Mouse (Mus musculus): ENCODE measurements around the gene Ptk7. TPM values are rescaled to one million over a fixed set of nuclear protein-coding genes. Genes with fewer than 3 reads are reported as not detected.

Gene Ptk7
- total and polyA plus RNA-seq, 3 experiments, result 0.11 to 4.8 (median 0.29) TPM

DNA sequence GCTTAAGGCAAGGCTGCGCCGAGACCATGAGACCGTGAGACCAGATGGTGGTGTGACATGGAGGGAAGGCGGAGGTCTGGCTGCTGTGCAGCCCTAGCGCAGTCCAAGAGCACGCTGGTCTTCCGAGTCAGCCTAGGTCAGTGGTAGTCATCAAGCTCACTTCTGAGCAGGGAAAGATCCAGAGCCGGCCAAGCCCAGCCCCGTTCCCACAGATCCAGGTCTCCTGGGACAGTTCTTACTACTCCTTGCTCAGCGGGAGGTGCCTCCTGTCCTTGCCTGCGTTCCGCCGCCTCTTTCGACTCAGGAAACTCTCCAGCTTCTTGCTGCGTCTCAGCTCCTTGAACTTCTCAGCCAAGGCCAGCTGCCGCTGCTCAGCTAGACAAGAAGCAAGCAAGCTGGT lies 38.4 kb upstream of the Ptk7 start:
- Histone ChIP-seq H3K9ac (ENCODE audit: insufficient read depth, low read depth) (no peak overlapping the region), H3K4me1 (ENCODE audit: control insufficient read depth in 1 of 2, insufficient read depth in 2 of 2) (peaks cover 0 to 16% of the 10 kb centered on the region in 2 experiments; a peak in 2 of 4 replicates), H3K36me3 (replicated peaks in 1 of 2; ENCODE audit: control insufficient read depth in 1 of 2, insufficient read depth in 1 of 2, low read length in 1 of 2) (peaks cover 67 to 90% of the 10 kb centered on the region in 2 experiments), H3K79me2 (replicated peaks; ENCODE audit: control insufficient read depth, extremely low read depth, insufficient read depth, poor library complexity, severe bottlenecking) (peaks cover 8% of the 10 kb centered on the region), H3K4me2 (ENCODE audit: insufficient read depth, low read depth, poor library complexity, severe bottlenecking) (no peak overlapping the region), H3K4me3 (replicated peaks in 1 of 3; ENCODE audit: low read depth in 2 of 3, low read length in 2 of 3, poor library complexity in 1 of 3) (no peak overlapping the region), H3K27ac (ENCODE audit: insufficient read depth, low read depth) (no peak overlapping the region), H3K9me3 (replicated peaks; ENCODE audit: low read length) (peaks cover 7% of the 10 kb centered on the region), H3K27me3 (replicated peaks) (no peaks in the 10 kb centered on the region)
- DNase-seq (ENCODE audit: extremely low read depth), result no peak
- in situ Hi-C loops (cut with MboI; ENCODE audit: low pct_ligation_motif_present, low pct_unique_long_range_greater_than_20kb, low sequenced_read_pairs), result no loop called here
- TF ChIP-seq SMC3 (IDR thresholded peaks at IDR 0.05; ENCODE audit: low read depth, low read length) (no peak), EP300 (IDR thresholded peaks at IDR 0.05; ENCODE audit: low read length) (no peak), ZC3H11A (IDR thresholded peaks at IDR 0.05; ENCODE audit: low read depth, low read length) (no peak), POLR2A (IDR thresholded peaks at IDR 0.05; ENCODE audit: low read depth, low read length) (no peak), ZKSCAN1 (IDR thresholded peaks at IDR 0.05; ENCODE audit: borderline replicate concordance, low read depth, low read length) (no peak), MEF2A (IDR thresholded peaks at IDR 0.05; ENCODE audit: borderline replicate concordance, low read depth, low read length) (no peak), MAX (IDR thresholded peaks at IDR 0.05; ENCODE audit: low read length) (no peak), JUND (conservative IDR thresholded peaks at IDR 0.05; ENCODE audit: low read depth, low read length) (no peak), RAD21 (IDR thresholded peaks at IDR 0.05; ENCODE audit: low read depth, low read length) (no peak), NELFE (IDR thresholded peaks at IDR 0.05; ENCODE audit: low read depth, low read length) (no peak), RCOR1 (conservative IDR thresholded peaks at IDR 0.05; ENCODE audit: low read depth, low read length) (no peak), CTCF (conservative IDR thresholded peaks at IDR 0.05 in 1 of 2, IDR thresholded peaks at IDR 0.05 in 1 of 2; ENCODE audit: low read depth in 2 of 2, low read length in 2 of 2) (no peak), ZNF384 (IDR thresholded peaks at IDR 0.05; ENCODE audit: low read depth, low read length) (no peak), HCFC1 (IDR thresholded peaks at IDR 0.05; ENCODE audit: low read depth, low read length) (no peak), CHD2 (IDR thresholded peaks at IDR 0.05; ENCODE audit: low read length) (no peak), PAX5 (IDR thresholded peaks at IDR 0.05; ENCODE audit: low read length) (no peak), ELF1 (IDR thresholded peaks at IDR 0.05; ENCODE audit: low read depth, low read length) (no peak), USF2 (conservative IDR thresholded peaks at IDR 0.05; ENCODE audit: low read depth, low read length) (no peak), MXI1 (IDR thresholded peaks at IDR 0.05; ENCODE audit: low read depth, low read length) (no peak)
- dilution Hi-C loops (cut with MboI; ENCODE audit: extremely low pct_ligation_motif_present, extremely low pct_unique_long_range_greater_than_20kb, low sequenced_read_pairs), result no loop called here

GRCm38 (mm10) chr17:46662730-46663129 lies 33.4 kb upstream of the Ptk7 start:
- TF ChIP-seq BHLHE40 (IDR thresholded peaks at IDR 0.05; ENCODE audit: low read depth, low read length) (no peak), IRF4 (IDR thresholded peaks at IDR 0.05; ENCODE audit: low read depth, low read length) (no peak), JUN (IDR thresholded peaks at IDR 0.05; ENCODE audit: insufficient read depth, low read depth, low read length) (no peak), MXI1 (IDR thresholded peaks at IDR 0.05; ENCODE audit: low read depth, low read length) (no peak), NRF1 (IDR thresholded peaks at IDR 0.05; ENCODE audit: low read depth, low read length) (no peak), TBP (conservative IDR thresholded peaks at IDR 0.05; ENCODE audit: low read depth, low read length) (no peak), CTCF (conservative IDR thresholded peaks at IDR 0.05 in 1 of 2, IDR thresholded peaks at IDR 0.05 in 1 of 2; ENCODE audit: low read depth in 2 of 2, low read length in 2 of 2) (no peak), MYC (IDR thresholded peaks at IDR 0.05; ENCODE audit: low read depth, low read length) (no peak), EP300 (IDR thresholded peaks at IDR 0.05; ENCODE audit: low read length) (no peak), POLR2A (IDR thresholded peaks at IDR 0.05; ENCODE audit: low read depth, low read length) (no peak), RCOR1 (conservative IDR thresholded peaks at IDR 0.05; ENCODE audit: low read depth, low read length) (no peak), UBTF (IDR thresholded peaks at IDR 0.05; ENCODE audit: low read depth, low read length) (no peak)
- in situ Hi-C loops (cut with MboI; ENCODE audit: low pct_ligation_motif_present, low pct_unique_long_range_greater_than_20kb, low sequenced_read_pairs), result no loop called here
- Histone ChIP-seq H3K27me3 (replicated peaks) (no peaks in the 10 kb centered on the region), H3K9ac (ENCODE audit: insufficient read depth, low read depth) (no peak overlapping the region), H3K4me3 (replicated peaks in 1 of 3; ENCODE audit: low read depth in 2 of 3, low read length in 2 of 3, poor library complexity in 1 of 3) (no peak overlapping the region), H3K4me2 (ENCODE audit: insufficient read depth, low read depth, poor library complexity, severe bottlenecking) (no peak overlapping the region), H3K79me2 (replicated peaks; ENCODE audit: control insufficient read depth, extremely low read depth, insufficient read depth, poor library complexity, severe bottlenecking) (no peaks in the 10 kb centered on the region), H3K27ac (ENCODE audit: insufficient read depth, low read depth) (no peak overlapping the region), H3K4me1 (ENCODE audit: control insufficient read depth in 1 of 2, insufficient read depth in 2 of 2) (peaks cover 0 to 9% of the 10 kb centered on the region in 2 experiments; a peak in 2 of 4 replicates), H3K9me3 (replicated peaks; ENCODE audit: low read length) (no peaks in the 10 kb centered on the region), H3K36me3 (replicated peaks in 1 of 2; ENCODE audit: control insufficient read depth in 1 of 2, insufficient read depth in 1 of 2, low read length in 1 of 2) (peaks cover 81 to 95% of the 10 kb centered on the region in 2 experiments)
- no peak for DNase-seq (ENCODE audit: extremely low read depth)
- dilution Hi-C loops (cut with MboI; ENCODE audit: extremely low pct_ligation_motif_present, extremely low pct_unique_long_range_greater_than_20kb, low sequenced_read_pairs), result no loop called here
